Mouse (Mus musculus) bone marrow, adult 2 months (tissue): ENCODE measurements around the gene Cd3eap. TPM values are rescaled to one million over a fixed set of nuclear protein-coding genes. Genes with fewer than 3 reads are reported as not detected.

Experiments used
- H3K27ac ChIP-seq: fragments of 200-500 bp; 2 replicates; pipeline ENCODE4 v1.5.1; 2012; ENCODE audit warnings: low read depth, mild to moderate bottlenecking, control low read depth, inconsistent platforms, low read length; ENCODE audit not compliant: control insufficient read depth, poor library complexity, insufficient read depth
- H3K4me1 ChIP-seq: fragments of 200-500 bp; 2 replicates; pipeline ENCODE4 v1.6.1; 2011; ENCODE audit warnings: low read length; ENCODE audit not compliant: control insufficient read depth, insufficient read depth
- H3K4me3 ChIP-seq: fragments of 200-500 bp; replicated peaks from 2 replicates; pipeline ENCODE3; 2011; ENCODE audit warnings: mild to moderate bottlenecking, low read depth, low read length, control low read depth; ENCODE audit not compliant: control insufficient read depth
- CTCF ChIP-seq: fragments of 200-500 bp; IDR thresholded peaks from 2 replicates; pipeline ENCODE4 v1.5.1; 2011; ENCODE audit warnings: low read length, control low read depth; ENCODE audit not compliant: control insufficient read depth, insufficient read depth
- POLR2A ChIP-seq: fragments of 200-500 bp; IDR thresholded peaks from 2 replicates; pipeline ENCODE4 v1.6.1; 2011; ENCODE audit warnings: low read depth, mild to moderate bottlenecking, control low read depth, low read length, borderline replicate concordance; ENCODE audit not compliant: control insufficient read depth
- WGBS: fragments of 180-500 bp; shearing (Covaris S2); methylation state at CpG from one replicate; pipeline ENCODE4 v1.1.7; 2018; 5-methylcytosine and 5-hydroxymethylcytosine counted together
- polyA plus RNA-seq: library from polyadenylated mRNA; stranded (reverse); fragments of >200 nt; gene quantifications from 2 replicates; pipeline ENCODE4 v1.2.4, GENCODE M21; 2011; ENCODE audit warnings: low replicate concordance; ENCODE audit not compliant: missing spikeins, insufficient read depth, insufficient read length

The Cd3eap gene
- polyA plus RNA-seq, 1 experiment = 11.7 TPM

- no peaks in the 10 kb centered on the region; the same call in 1 of the 2 replicates for H3K4me1 ChIP-seq
- no peak overlapping the region for H3K27ac ChIP-seq
- no peak for TF ChIP-seq CTCF
- no peak for TF ChIP-seq POLR2A
- no peak overlapping the region for H3K4me3 ChIP-seq
- WGBS = 84% methylated on average over 25 of the region's 25 CpGs
These were observed 52.2 kb downstream of the Cd3eap start for GRCm38 (mm10) chr7:19306819-19307738.

Other genes starting within 250 kb of the Cd3eap start
- gene Gm4969, start 241.1 kb downstream of the Cd3eap start, polyA plus RNA-seq = not detected in 2 replicates
- gene Fbxo46, start 239.6 kb downstream of the Cd3eap start, polyA plus RNA-seq = 3.9 and 4.8 TPM in 2 replicates
- gene Qpctl, start 210.2 kb downstream of the Cd3eap start, polyA plus RNA-seq = 3.6 and 6.8 TPM in 2 replicates
- 56.3 and 58.6 TPM in 2 replicates for gene Snrpd2, start 209.8 kb downstream of the Cd3eap start, polyA plus RNA-seq
- 0.62 and 0.79 TPM in 2 replicates for gene Gipr, start 193.4 kb downstream of the Cd3eap start, polyA plus RNA-seq
- gene Eml2, start 183.1 kb downstream of the Cd3eap start, polyA plus RNA-seq = 14.2 and 33.1 TPM in 2 replicates
- 0.34 and 0.70 TPM in 2 replicates for gene Gpr4, start 146.9 kb downstream of the Cd3eap start, polyA plus RNA-seq
- 7.5 and 8.5 TPM in 2 replicates for gene Opa3, start 131.1 kb downstream of the Cd3eap start, polyA plus RNA-seq
- 83.3 and 135 TPM in 2 replicates for gene Vasp, start 87.7 kb downstream of the Cd3eap start, polyA plus RNA-seq
- 3.6 TPM in 1 of 2 replicates, not detected in the other for gene Ppm1n, start 79.4 kb downstream of the Cd3eap start, polyA plus RNA-seq
- gene Rtn2, start 76.9 kb downstream of the Cd3eap start, polyA plus RNA-seq = 0.92 and 2.3 TPM in 2 replicates
- gene Fosb, start 49.4 kb downstream of the Cd3eap start, polyA plus RNA-seq = 0.50 and 1.1 TPM in 2 replicates
- 19.2 and 31.3 TPM in 2 replicates for gene Ercc1, start 14.7 kb downstream of the Cd3eap start, polyA plus RNA-seq
- gene Ppp1r13l, start 266 bp upstream of the Cd3eap start, polyA plus RNA-seq = 1.7 and 4.0 TPM in 2 replicates
- gene Ercc2, start 22.5 kb upstream of the Cd3eap start, polyA plus RNA-seq = 17.9 and 31.9 TPM in 2 replicates
- gene Klc3, start 44.6 kb upstream of the Cd3eap start, polyA plus RNA-seq = 1.6 and 1.9 TPM in 2 replicates
- 25.1 and 31.8 TPM in 2 replicates for gene Ckm, start 45.3 kb upstream of the Cd3eap start, polyA plus RNA-seq
- gene Mark4, start 99.3 kb upstream of the Cd3eap start, polyA plus RNA-seq = 10.1 and 14.6 TPM in 2 replicates
- gene Exoc3l2, start 103.8 kb upstream of the Cd3eap start, polyA plus RNA-seq = 4.2 and 10.3 TPM in 2 replicates
- 4.4 and 8.0 TPM in 2 replicates for gene Bloc1s3, start 148.9 kb upstream of the Cd3eap start, polyA plus RNA-seq
- 12.4 and 12.7 TPM in 2 replicates for gene Trappc6a, start 148.9 kb upstream of the Cd3eap start, polyA plus RNA-seq
- gene Nkpd1, start 158.4 kb upstream of the Cd3eap start, polyA plus RNA-seq = not detected in 2 replicates
- gene Ppp1r37, start 203.6 kb upstream of the Cd3eap start, polyA plus RNA-seq = 71.6 and 93.5 TPM in 2 replicates
- gene Zfp296, start 217.8 kb upstream of the Cd3eap start, polyA plus RNA-seq = 2.8 and 3.0 TPM in 2 replicates
- gene Gemin7, start 218.1 kb upstream of the Cd3eap start, polyA plus RNA-seq = 52.9 and 74.3 TPM in 2 replicates
- 64.7 and 98.2 TPM in 2 replicates for gene Clasrp, start 245.0 kb upstream of the Cd3eap start, polyA plus RNA-seq